Mouse (Mus musculus) adrenal gland, postnatal 10 days (tissue): ENCODE data around the gene Ticrr. TPM values are rescaled to one million over a fixed set of nuclear protein-coding genes. Genes with fewer than 3 reads are reported as not detected.
A peak's percentile ranks its signal among the peaks of the same experiment; 100 is the strongest.

ENCODE experiments used
- DNase-seq: peaks from one replicate; pipeline ENCODE4 v3.0.0; 2021; ENCODE audit warnings: mixed read lengths
- long read RNA-seq, 2 experiments: library from polyadenylated mRNA; stranded (forward); transcript quantifications; one replicate each; pipeline ENCODE4 v2.0.0; 2021
- total RNA-seq, 2 experiments: library from RNA; stranded (reverse); gene quantifications; 2 replicates each; pipeline ENCODE4 v1.2.3; 2021

The Ticrr gene
- 1 to 10 TPM; 2.3 to 3.7 TPM for total RNA-seq
- long read RNA-seq, experiment 1, partial matches to known transcripts: 1 of 1 reads
- long read RNA-seq, experiment 1, other reads (novel, unspliced or antisense): 0 of 1 reads
- long read RNA-seq, experiment 2, partial matches to known transcripts: 1 of 1 reads
- long read RNA-seq, experiment 2, other reads (novel, unspliced or antisense): 0 of 1 reads

- peak; percentile 97 for DNase-seq
These were observed at the start of gene Ticrr for GRCm38 (mm10) chr7:79659578-79660290. Ticrr (plus strand) TSS chr7:79660196.

GRCm38 (mm10) chr7:79611901-79612300 is 48.1 kb upstream of the Ticrr start:
- DNase-seq: no peak

DNA sequence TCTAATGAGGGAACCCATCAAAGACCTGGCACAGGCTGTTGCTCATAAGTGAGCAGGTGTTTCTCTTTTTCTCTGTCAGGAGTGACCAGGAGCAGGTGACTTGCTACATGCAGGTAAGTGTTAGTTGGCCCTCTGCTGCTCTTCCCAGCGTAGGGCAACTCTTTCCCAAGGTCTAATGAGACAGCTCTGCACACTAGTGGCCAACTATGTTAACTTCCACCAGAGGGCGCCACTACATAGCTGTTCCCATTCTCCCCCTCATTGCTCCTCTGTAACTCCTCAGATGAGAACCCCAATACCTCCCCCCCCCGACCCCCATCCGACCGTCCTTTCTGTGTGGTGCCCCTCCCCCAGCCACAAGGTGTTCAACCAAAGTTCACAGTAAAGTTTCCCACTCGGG is 47.2 kb upstream of the Ticrr start:
- peak; percentile 76 for DNase-seq

DNA sequence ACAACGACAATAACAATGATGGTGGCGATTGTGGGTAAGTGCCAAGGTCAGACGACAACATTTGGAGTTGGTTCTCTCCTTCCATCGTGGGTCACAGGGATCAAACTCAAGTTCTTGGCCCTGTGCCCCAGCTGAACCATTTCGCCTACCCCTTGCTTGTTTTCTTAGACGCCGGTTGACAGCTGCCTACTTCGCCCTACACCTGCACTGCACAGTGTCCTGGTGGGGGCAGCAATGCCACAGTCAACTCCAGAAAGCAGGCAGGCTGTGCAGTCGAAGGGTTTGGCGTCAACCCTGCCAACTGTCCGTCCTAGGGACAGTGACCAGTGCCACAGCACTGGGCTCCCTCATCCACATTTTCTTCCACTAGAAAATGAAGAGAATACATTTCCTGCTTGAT is 46.7 kb upstream of the Ticrr start:
- peak; percentile 16 for DNase-seq

DNA sequence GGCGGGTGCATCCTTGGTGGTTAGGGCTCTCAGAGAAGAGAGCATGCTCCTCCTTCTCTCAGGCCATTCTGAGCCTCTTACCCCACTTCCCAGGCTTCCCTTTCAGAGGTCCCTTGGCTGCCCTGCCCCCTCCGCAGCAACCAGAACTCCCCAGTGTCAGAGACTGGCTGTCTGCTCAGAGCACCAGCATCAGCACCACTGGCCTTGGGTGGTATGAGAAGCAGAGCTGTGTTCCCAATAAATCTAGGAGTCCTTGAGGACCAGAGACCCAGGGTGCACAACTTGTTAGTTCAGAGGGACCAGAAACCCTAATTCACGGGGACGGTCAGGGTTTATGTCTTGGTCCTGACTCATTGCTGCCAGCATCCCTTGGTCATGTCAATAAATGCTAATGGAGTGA is 45.0 kb upstream of the Ticrr start:
- DNase-seq: no peak

- DNase-seq: peak; percentile 30
These were observed 44.1 kb upstream of the Ticrr start for GRCm38 (mm10) chr7:79615941-79616340.

DNA sequence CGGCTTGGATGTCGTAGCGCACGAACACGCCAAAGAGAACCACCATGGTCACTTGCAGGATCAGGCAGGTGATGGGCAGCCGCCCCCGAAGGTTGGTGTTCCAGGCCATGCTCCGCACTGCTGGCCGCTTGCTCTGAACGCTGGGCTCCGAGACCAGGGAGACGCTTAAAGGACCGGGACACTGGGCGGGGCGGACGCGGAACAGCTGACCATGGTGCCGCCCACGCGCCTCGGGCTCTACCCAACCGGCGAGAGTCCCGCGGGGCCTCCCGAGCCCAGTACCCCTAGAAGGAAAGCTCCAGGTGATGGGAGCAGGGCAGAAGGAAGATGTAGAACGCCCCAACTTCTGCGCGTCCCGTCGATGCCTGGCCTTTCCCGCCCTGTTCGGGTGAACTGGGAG is 42.6 kb upstream of the Ticrr start, which contains the start of gene Rhcg:
Rhcg (minus strand) TSS at position 240 of the 400 bp plus-strand sequence.
- DNase-seq: peak; percentile 35

- DNase-seq: no peak
These were observed 40.5 kb upstream of the Ticrr start for GRCm38 (mm10) chr7:79619493-79619892.

DNA sequence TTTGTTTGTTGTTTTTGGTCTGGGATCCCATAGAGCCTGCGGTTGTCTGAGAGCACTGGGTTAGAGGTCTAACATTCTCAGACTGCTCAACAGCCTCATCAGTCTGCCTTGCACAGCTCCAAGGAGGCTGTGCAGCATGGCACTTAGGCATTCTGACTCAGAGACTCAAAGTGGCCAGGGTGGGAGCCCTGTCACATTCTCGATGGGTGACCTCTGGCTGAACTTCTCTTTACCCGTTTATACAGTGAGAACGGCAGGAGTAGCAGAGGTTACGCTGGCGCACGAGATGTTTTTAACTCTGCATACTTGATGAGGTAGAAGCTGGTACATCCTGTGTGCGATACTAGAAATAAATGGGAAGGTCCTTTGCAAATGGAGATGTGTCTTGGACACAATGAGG is 36.9 kb upstream of the Ticrr start:
- DNase-seq: no peak

- DNase-seq: no peak
These were observed 33.8 kb upstream of the Ticrr start for GRCm38 (mm10) chr7:79626170-79626569.

- no peak for DNase-seq
These were observed 31.6 kb upstream of the Ticrr start for GRCm38 (mm10) chr7:79628271-79628913.

DNA sequence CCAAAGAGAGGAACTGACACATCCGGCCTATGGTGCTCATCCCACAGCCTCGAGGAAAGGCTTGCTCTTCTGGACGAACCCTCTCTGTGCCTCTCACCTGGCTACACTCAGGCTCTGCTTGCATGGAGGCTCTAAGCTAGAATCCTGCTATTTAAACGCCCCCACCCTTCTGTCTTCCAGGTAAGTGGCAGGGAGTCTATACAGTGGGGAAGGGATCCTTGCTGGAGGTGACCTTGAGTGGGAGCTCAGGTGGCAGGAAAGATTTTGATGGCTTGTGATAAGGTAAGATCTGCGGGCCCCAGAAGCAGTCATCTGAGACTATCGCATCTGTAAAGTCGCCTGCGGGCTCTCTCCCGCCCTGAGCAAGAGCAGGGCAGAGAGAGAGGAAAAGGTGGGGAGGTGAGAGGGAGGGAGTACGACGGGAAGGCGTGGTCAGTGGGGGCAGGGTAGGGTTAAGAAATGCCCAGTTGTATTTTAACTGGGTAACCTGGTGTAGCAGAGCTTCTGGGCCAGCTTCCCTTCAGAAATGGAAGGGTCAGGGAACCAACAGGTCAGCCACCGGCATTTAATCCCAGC is 28.1 kb upstream of the Ticrr start:
- no peak for DNase-seq

GRCm38 (mm10) chr7:79647233-79647632 is 12.8 kb upstream of the Ticrr start:
- no peak for DNase-seq

- peak; percentile 79 for DNase-seq
These were observed 11.0 kb upstream of the Ticrr start for GRCm38 (mm10) chr7:79649005-79649404.

- DNase-seq: no peak
These were observed 5.8 kb upstream of the Ticrr start for GRCm38 (mm10) chr7:79654185-79654584.

DNA sequence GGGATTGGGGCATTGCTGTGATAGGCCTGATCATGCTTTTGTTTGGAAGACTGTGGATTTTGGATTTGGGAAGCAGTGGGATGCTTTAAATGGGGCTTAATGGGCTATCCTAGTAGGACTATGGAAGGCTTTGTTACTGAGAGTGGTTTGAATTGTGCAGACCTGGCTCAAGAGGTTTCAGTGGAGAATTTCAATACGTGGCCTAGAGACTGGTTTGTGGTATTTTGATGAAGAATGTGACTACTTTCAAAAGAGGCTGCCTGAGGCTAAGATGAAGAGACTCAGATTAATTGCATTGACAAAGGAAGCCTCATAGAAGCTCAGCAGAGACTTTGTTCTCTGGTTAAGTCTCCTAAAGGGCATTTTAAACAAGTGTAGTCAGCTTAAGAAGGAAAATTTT is 5.4 kb upstream of the Ticrr start:
- no peak for DNase-seq

- no peak for DNase-seq
These were observed 525 bp downstream of the Ticrr start for GRCm38 (mm10) chr7:79660291-79661150.

- peak; percentile 2 for DNase-seq
These were observed 1.4 kb downstream of the Ticrr start for GRCm38 (mm10) chr7:79661253-79661890.

DNA sequence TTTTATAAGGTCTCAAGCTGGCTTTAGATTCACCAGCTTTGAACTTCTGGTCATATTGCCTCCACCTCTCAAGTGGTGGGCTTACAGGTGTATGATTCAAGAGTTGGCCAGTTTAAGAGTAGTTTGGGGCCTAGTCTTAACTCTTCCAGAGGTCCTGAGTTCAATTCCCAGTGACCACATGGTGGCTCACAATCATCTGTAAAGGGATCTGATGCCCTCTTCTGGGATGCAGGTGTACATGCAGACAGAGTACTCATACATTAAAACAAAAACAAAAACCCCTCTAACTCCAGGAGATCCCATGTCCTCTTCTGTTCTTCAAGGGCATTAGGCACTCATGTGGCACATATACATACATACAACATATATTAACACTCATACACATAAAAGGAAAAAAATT is 6.7 kb downstream of the Ticrr start:
- DNase-seq: no peak

GRCm38 (mm10) chr7:79670900-79671604 is 11.1 kb downstream of the Ticrr start:
- DNase-seq: no peak

- DNase-seq: peak; percentile 15
These were observed 19.2 kb downstream of the Ticrr start for GRCm38 (mm10) chr7:79679186-79679585.
